35 mouse cellular contexts compared by ENCODE assay signal in the genomic region with DNA sequence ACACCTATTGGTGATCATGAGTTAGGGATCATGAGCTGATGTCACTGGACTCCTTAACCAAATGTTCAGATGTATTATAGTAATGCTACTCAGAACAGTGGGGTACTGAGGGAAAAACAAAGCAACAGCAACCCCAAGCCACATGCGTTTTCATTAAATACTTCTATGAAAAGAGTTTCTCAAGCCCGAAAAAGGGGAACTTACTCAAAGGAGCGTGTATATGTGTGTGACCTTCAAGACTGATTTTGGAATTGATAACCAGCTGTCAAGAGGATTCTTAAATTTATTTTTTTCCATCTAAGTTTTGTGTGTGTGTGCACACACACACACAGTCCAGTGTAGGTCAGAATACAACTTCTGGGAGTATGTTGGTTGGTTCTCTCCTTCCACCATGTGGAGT. TPM values are rescaled to one million over a fixed set of nuclear protein-coding genes. Genes with fewer than 3 reads are reported as not detected.
"Had no signal": no experiment of that assay in that cellular context is flagged by ENCODE, and none has a peak within 500 bp of the region (broad histone marks: within the 10 kb centered on the region; RNA-seq: fewer than 3 reads in every experiment).

No protein-coding gene starts in this region.

- H3K9me3 ChIP-seq: heart, embryonic 12.5 days; heart, embryonic 13.5 days; heart, embryonic 15.5 days; hindbrain, embryonic 10.5 days; hindbrain, embryonic 12.5 days; hindbrain, embryonic 13.5 days; hindbrain, embryonic 15.5 days; intestine, embryonic 15.5 days; kidney, embryonic 15.5 days had no signal

- H3K27ac ChIP-seq: heart, embryonic 13.5 days; heart, embryonic 15.5 days; hindbrain, embryonic 10.5 days; hindbrain, embryonic 12.5 days; hindbrain, embryonic 13.5 days; hindbrain, embryonic 14.5 days; hindbrain, embryonic 15.5 days; hindbrain, postnatal 0 days; intestine, embryonic 15.5 days; kidney, embryonic 15.5 days; kidney, postnatal 0 days; layer of hippocampus, adult 2 months; left cerebral cortex, adult 2 months had no signal

- H3K27me3 ChIP-seq: hindbrain, embryonic 12.5 days; hindbrain, embryonic 13.5 days; hindbrain, embryonic 15.5 days; intestine, embryonic 15.5 days; kidney, embryonic 15.5 days had no signal

- ATAC-seq: hindbrain, embryonic 16.5 days; hindbrain, postnatal 0 days; inflammation-experienced regulatory T-cells, adult 6 months; intestine, embryonic 15.5 days; intestine, embryonic 16.5 days; intestine, postnatal 0 days had no signal

- DNase-seq: heart, postnatal 10 days; heart, postnatal 14 days; heart, postnatal 36 days; heart, postnatal 4 days; kidney, adult 11 months; kidney, adult 18-20 months; kidney, adult 2 months; kidney, adult 8-10 months; kidney, adult 9 months; kidney, postnatal 10 days; kidney, postnatal 14 days; kidney, postnatal 25 days; kidney, postnatal 36 days; kidney, postnatal 4 days; layer of hippocampus, adult 9-11 months; layer of hippocampus, postnatal 36 days had no signal

- H3K4me3 ChIP-seq: heart, embryonic 12.5 days; heart, embryonic 13.5 days; heart, embryonic 15.5 days; hindbrain, embryonic 10.5 days; hindbrain, embryonic 12.5 days; hindbrain, embryonic 13.5 days; hindbrain, embryonic 15.5 days; intestine, embryonic 15.5 days; kidney, embryonic 15.5 days; layer of hippocampus, adult 2 months; left cerebral cortex, adult 2 months had no signal

- H3K36me3 ChIP-seq: heart, embryonic 12.5 days; heart, embryonic 13.5 days; heart, embryonic 15.5 days; hindbrain, embryonic 10.5 days; hindbrain, embryonic 12.5 days; hindbrain, embryonic 13.5 days; hindbrain, embryonic 15.5 days; intestine, embryonic 15.5 days; kidney, embryonic 15.5 days had no signal

- H3K9ac ChIP-seq: heart, embryonic 12.5 days; heart, embryonic 13.5 days; heart, embryonic 15.5 days; hindbrain, embryonic 12.5 days; hindbrain, embryonic 13.5 days; hindbrain, embryonic 14.5 days; hindbrain, embryonic 15.5 days; intestine, embryonic 15.5 days; kidney, embryonic 15.5 days had no signal

- H3K4me1 ChIP-seq: heart, embryonic 12.5 days; hindbrain, embryonic 10.5 days; hindbrain, embryonic 12.5 days; hindbrain, embryonic 13.5 days; hindbrain, embryonic 15.5 days; intestine, embryonic 15.5 days; kidney, embryonic 15.5 days had no signal

RNA-seq across cellular contexts. Expression of a gene that starts 49.9 kb away (rescaled TPM):
- total RNA-seq: hematopoietic stem cell, adult 5-6 weeks had no signal
